Mouse (Mus musculus) mouse trophoblast stem cell (cell line): ENCODE data around the gene Cers2.

Experiments used
- in situ Hi-C, 2 experiments: fragments of 300-500 bp; cut with MseI, MboI; formaldehyde crosslinking; loops; 2 replicates in 1 of 2; 3 replicates in 1 of 2; pipeline ENCODE4 v1.15.1; 2025

The Cers2 gene

DNA sequence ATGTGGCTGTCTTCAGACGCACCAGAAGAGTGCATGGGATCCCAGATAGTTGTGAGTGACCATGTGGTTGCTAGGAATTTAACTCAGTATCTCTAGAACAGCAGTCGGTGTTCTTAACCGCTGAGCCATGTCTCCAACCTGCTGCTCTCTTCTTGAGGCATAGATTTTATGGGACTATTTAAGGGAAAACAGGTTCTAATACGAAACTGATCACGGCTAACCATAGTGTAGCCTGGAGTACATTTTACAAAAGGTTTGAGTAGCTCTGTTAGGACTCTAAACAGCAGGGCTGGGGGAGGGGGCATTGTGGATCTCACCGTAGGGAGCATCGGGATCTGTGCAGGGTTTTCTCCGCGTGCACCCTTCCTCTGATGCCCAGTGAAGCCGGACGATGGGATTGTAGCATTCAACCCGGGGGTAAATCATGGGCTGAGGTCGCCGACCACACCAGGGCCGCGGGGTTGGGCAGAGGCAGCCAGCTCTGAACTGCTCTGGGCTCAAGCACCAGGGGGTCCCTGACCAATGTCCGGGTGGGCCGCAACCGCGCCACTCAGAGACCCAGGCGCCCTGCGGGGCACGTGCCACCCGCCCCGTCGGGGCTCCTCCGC lies at the start of gene Cers2:
TSS of gene Cers2 (plus strand) at position 306 of the 608 bp plus-strand sequence.
- in situ Hi-C loops, result loop anchor here in 1 of 2 experiments (5.0 kb wide), 1 partner anchor 78 kb away; no protein-coding TSS in a partner anchor

DNA sequence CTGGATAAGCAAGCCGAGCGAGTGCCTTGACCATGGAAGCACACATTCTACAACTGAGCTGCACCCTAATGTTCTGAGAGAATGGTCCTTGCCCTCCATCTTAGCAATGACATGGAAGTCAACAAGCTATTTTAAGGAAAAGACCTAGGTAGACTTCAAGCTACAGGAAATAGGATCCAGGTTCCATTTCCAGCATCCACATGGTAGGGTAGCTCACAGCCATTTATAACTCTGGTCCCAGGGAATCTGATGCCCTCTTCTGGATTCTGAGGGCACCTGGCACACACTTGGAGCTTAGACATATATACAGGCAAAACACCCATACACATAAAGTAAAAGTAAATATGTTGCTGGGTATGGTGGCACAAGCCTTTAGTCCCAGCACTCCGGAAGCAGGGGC lies 48.5 kb upstream of the Cers2 start:
- in situ Hi-C loops, result no loop called here

DNA sequence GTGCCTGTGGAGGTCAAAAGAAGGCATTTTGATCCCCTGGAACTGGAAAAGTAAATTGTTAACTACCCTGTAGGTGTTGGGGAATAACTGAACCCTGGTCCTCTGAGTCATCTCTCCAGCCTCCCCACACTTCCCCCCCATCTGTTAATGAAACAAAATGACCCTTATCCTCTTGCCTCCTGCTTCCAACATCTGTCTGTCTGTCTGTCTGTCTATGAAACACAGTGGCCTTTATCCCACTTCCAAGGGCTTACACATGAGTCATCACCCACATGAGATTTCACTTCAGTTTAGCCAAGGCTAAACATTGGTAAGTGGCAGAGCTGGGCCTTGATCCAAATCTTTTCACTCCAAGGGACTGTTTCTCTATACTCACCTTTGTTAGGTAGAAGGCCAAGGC lies 46.7 kb upstream of the Cers2 start:
- in situ Hi-C loops, result no loop called here

DNA sequence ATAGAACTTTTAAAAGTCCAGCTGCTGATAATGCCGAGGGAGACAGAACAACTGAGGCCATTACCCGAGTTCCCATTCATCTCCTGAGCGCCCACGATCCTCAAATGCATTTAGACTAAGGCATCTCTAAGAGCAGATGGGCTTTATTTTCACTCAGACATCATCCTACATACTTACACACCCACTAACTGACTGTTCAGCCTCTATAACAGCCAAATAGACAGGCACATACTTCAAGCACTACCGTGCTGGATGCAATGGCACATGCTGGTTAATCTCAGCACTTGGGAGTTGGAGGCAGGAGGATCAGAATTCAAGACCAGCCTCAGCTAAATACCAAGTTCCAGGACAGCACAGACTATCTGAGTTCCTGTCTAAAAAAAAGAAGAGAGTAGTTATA lies 44.8 kb upstream of the Cers2 start:
- in situ Hi-C loops, result no loop called here

DNA sequence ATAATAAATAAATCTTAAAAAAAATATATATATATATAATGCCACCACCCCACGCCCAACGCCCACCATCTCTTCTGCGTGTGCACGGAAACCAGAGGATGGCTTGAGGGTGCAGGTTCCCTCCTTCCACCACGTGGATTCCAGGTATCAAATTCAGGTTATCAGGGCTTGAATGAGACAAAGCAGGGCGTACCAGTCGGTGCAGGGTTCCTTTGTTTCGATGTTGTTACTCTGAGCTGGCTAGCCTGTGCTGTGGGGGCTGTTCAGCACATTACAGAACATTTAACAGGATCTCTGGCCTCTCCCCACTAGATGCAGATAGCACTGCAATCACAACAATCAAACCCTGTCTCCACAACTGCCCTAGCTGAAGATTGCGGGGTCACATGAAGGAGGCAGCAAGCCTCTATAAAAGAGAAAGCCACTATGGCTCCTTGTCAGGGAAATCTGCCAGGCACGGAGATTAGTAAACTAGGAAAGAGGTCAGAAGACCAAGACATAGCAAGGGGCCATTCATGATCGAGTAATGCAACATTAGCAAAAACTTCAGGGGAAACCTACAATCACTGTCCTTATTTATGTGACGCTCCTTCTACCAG lies 43.7 kb upstream of the Cers2 start:
- in situ Hi-C loops, result no loop called here

DNA sequence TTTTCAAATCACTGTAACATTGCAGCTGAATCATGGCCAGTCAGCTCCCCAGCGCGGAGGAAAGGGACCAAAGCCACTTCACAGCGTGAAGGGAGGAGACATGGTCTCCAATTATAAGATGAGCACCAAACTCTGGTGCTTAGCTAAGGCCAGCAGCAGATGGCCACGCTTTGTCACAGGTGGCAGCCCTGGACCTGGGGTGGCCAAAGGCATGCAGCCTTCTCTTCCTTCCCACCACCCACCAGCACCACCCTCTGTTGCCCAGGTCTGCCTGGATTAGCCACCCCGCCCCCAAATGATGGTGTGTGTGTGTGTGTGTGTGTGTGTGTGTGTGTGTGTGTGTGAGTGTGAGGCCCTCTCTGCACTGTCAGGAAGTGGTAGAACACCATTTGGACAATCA lies 41.1 kb upstream of the Cers2 start:
- in situ Hi-C loops, result no loop called here

DNA sequence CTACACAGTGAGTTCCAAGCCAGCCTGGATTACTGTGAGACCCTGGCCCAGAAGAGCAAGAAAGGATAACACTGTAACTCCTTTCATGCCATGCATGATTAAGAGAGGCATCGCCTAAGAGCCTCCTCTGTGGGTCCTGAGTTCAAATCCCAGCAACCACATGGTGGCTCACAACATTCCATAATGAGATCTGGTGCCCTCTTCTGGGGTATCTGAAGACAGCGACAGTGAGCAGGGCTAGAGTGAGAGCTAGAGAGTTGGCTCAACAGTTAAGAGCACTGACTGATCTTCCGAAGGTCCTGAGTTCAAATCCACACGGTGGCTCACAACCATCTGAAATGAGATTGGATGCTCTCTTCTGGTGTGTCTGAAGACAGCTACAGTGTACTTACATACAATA lies 40.1 kb upstream of the Cers2 start:
- in situ Hi-C loops, result no loop called here

DNA sequence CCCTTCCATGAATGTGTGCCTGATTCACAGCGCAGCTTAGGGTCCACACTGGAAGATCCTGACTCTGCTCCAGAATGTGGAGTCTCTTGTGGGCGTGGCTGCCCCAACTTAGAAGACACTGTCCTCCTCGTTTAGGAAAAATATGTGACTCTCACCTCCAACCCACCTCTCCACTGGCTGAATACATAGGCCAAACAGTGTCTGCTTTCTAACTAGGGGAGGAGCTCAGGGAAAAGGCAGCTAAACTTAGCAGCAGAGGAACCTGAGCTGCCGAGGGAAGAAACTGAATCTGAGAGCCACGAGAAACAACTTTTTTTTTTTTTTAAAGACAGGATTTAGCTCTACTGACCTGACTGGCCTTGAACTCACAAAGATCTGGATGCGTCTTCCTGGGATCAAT lies 39.4 kb upstream of the Cers2 start:
- in situ Hi-C loops, result no loop called here

DNA sequence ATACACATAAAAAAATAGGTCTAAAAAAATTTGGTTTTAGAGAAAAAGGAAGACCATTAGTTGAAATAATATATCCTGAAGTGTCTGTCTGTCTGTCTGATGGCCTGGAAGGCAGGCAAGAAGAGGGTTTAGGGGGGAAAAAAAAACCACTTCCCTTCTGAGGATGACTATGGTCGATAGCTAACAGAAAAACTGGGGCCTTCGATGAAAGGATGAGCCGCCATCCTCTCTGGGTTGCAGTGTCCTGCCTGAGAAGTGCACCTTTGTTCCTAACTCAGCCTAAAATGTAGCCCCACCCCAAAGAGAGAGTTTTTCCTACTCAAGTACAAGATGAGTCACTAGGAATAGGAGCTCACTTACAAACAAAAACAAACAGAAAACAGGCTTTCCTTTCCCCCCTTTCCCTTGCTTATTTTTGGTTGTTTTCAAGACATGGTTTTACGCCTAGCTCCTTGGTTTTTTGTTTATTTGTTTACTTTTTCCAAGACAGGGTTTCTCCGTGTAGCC lies 38.1 kb upstream of the Cers2 start:
- in situ Hi-C loops, result no loop called here

DNA sequence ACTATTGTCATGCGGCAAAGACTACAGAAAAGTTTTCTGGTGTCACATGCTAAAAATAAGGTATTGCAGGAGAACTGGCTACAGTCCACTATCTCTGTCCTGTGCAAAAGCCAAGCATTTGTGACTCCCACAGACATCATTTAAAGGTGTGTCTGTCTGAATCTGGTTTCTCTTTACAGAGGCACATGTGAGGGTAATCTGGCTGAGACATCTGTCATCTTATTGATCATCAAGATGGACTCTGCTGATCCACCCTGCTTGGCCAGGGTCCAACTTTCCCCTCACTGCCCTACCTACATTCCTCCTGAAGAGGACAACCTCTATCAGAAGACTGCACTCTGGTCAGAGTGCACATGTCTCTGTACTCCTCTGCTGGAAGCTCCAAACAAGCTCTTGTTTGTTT lies 37.4 kb upstream of the Cers2 start:
- in situ Hi-C loops, result no loop called here

DNA sequence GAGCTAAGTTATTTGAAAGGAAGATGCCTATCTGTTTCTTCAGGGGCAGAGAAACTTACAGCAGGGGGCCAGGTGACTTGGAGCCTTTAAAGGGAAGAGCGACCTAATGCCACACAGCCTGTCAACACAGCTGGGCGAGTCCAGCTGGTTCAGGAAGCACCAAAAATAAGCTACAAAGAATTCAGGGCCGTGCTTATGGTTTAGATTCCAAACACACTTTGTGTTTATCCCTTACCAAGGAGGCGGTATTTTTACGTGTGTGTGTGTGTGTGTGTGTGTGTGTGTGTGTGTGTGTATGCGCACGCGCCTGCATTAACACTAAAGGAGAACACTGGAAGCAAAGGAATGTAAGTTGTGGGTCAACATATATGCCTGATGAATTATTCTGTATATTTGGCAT lies 33.8 kb upstream of the Cers2 start:
- in situ Hi-C loops, result no loop called here

DNA sequence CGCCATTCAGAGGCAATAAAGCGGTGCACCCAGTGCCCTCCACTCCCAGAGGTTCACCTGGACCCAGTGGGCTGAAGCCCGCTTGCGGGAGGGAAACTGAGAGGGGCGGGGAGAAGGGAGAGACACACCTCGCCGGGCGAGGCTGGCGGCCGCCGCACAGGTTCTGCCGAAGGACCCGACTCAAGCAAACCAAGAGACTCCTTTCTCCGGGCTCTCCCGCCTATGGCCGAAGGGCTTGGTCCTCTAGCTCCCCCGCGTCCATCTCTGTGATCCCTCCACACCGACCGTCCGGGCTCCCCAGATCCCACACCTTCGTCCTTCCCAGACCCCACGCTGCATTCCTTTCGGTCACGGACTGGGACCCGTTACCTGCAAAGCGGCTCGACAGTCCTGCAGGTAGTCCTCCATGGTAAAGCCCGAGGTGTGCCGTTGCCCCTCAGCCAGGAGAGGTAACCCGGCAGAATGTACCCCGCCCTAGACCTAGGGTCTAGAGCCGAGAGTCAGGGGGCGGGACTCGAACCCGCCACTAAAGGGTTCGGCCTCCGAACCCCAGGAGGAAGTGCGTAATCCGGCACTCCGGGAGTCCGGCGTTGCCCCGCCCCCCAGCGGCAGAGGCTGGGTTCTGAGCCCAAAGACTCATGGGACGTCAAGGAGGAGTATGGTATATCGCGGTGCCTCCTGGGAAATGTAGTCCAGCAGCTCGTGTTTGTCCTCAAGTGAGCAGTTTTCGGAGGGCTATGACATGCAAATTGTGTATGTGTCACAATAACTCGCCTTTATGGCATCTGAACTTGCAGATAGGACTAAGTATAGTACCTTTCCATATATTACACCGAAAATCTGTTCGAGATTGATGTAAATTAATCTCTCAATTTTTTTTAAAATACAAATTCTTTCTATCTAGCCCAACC lies 33.1 kb upstream of the Cers2 start, which contains the start of the genes Mindy1 and Prune1:
TSS of gene Mindy1 (plus strand) at position 130 of the 911 bp plus-strand sequence.
TSS of gene Prune1 (minus strand) at position 861 of the 911 bp plus-strand sequence.
- in situ Hi-C loops, result no loop called here

DNA sequence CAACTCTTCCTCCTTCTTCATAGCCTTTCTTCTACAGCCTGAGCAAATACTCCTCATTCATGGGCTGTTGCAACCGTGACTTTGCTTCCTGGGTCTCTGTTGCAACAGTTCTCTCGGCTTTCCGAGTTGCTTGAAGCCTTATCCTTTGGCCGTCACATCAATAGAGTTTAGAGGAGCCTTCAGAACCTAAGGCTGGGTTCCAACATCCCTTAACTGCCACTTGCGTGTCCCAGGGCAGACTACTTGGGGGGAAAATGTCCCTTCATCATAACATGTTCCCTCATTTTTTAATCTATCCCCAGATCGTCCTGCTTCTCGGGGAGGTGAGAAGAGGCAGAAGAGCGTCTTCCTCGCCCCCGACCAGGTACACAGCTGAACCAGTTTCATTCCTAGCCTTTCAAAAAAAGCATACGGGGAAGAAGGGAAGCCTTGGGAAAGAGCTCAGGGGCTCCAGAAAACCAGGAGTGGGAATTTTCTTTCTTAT lies 32.2 kb upstream of the Cers2 start:
- in situ Hi-C loops, result no loop called here

DNA sequence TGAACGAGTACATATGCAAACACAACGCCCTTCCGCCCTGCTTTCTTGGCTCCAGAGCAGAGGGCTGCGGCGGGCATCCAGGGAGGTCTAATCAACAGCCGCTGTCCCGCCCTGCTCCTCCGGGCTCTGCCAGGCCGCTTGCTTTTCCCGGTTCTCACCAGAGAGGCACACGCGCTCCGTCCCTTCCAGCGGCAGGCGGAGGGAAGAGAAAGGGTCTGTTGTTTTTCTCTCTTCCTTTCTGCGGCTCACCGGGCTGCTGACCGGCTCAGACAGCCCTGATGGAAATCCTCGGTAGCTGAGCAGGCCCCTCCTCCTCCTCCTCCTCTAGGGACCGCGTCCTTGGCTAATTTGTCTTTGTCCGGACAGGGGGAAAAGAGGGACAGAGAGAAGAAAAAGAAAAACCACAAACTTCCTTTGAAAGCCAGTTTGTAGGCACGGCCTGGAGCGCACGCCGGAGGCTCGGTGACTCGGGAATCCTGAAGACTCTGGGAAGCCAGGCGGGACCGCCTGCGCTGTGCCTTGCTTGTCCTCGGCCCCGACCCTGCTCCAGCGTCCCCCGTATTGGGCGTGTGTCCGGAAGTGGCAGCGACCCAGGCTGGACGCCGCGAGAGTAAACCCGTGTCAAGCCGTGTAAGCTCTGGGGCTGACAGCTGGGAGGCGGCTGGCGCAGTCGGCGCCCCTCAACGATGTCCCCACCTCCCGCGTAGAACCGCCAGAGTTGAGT lies 31.6 kb upstream of the Cers2 start:
- in situ Hi-C loops, result no loop called here

DNA sequence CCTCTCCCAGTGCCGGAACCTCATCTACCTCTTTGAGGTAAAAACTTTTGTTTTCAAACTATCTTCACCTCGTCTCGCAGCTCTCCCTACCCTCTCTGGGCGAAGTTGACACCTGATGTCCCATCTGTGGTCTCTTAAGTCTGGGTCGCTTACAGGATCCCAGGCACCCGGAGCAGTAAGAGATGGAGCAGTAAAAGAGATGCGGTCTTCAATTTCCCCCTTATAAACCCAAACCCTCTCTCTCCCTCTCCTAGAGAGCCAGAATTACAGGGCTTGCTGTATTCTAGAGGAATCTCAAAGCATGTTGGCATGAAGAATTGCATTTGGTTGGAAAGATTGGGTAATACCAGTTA lies 31.0 kb upstream of the Cers2 start:
- in situ Hi-C loops, result no loop called here

DNA sequence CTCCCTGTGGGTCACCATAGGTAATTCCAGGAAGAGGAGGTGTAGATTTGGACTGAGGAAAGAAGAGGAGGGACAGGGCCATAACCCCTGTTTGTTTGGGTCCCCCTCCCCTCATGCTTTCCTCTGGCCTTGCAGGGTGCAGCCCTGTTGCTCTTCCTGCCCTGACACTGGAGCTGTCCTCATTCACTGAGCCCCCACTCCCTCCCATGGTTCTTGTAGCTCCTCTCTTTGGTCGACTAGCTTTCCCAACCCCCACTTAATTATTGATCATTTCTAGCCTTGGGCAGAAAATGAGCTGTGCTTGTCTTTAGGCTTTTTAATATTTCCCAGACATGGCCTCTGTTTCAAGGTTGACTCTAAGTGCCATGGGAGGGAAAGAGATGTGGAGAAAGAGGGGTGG lies 30.5 kb upstream of the Cers2 start:
- in situ Hi-C loops, result no loop called here

DNA sequence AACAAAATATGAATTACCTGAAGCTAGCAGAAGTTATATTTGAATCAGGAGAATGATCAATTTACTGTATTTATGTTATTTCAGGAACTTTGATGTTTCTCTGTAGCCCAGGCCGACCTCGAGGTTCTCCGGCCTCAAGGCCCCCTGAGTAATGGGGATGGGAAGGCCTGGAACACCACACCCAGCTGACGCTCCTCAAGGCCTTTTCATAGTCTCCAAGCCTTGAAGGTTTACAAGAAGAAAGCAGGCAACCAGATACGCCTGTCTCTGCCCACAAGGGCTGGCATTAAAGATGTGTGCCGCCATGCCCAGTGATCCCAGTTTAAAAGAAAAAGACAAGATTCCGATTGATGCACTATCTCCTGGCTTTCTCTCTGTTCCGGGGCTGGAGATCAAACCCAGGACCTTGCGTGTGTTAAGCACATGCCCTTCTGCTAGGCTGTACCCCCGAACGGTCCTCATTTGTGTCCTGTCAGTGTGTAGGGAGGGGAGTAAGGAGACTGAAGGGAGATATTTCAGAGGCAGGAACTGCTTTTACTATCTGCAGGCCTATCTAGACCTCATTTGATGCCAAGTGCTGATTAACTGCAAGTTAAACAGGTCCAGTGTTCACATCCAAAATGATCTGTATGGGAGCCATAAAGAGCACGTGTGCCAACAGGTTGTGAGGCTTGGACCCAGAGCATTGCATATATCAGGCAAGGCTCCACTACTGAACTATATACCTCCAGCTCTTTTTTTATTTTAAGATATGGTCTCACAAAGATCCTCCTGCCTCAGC lies 29.9 kb upstream of the Cers2 start:
- in situ Hi-C loops, result no loop called here

DNA sequence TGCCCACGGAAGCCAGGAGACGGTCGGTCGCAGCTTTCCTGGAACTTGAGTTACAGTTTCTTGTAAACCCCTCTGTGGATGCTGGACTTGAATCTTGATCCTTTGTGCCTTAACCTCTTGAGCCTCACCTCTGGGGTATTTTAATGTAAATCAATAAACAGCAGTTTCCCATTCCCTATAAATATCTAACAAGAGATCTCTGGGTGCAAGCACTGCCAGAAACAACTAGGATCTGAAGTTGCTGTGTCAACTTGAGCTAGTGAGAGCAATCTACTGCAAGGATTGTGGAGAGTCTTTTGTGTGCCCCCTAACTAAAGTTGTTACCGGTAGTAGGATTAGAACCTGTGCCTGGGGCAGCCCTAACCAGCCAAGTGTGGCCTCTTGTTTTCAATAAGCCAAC lies 29.2 kb upstream of the Cers2 start:
- in situ Hi-C loops, result no loop called here

DNA sequence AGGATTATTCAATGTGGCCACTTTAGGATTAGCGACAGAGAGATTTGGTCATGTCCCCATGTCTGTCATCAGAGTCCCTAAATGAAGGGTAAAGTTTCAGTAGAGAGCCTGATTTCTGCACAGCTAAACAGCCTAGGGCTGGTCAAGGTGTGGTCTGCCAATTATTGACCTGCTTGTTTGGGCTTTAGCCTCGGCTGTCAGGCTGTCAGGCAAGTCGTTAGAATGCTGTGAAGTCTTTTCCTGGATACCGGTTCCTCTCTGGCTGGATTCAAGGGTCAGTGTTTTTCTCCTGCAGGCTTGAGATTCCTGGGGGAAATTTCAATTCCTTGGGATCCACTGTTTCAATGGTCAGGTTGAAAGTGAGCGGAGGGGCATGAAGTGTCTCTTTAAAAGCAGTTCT lies 28.6 kb upstream of the Cers2 start:
- in situ Hi-C loops, result no loop called here

DNA sequence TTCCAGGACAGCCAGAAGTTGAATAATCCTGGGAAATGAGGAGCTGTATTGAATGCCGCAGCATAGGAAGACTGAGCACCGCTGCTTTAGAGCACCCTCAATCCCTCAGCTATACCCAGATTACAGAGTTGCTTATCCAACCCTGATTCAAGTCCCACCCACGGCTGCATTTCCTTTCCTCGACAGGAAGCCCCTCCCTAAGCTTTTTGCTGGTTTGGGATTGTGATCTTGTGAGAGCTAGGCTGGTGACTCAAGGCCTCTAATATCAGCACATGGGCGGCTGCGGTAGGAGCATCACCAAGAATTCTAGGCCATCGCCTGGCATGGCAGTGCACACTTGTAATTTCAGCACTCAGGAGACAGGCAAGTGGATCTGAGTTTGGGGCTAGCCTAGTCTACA lies 28.1 kb upstream of the Cers2 start:
- in situ Hi-C loops, result no loop called here

DNA sequence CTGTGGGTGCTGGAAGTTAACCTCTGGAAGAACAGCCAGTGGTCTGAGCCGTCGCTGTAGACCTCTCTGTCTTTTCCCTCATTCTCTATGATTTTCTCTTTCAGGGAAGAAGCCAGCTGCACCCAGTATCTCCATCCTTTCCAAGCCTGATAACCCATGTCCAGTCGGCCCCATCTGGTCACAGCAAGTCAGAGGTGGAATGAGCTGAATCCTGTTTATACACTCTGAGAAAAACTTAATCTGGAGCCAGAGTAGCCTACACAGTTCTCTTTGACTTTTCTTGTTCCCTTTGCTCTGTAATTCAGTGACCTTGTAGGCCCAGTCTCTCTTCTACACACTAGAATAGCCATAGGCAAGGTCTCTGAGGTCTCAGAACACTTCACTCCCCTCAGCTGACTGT lies 27.1 kb upstream of the Cers2 start:
- in situ Hi-C loops, result no loop called here
